Mouse (Mus musculus) liver, adult 2 months (tissue): Measurements from ENCODE around the gene Samd4b.

ENCODE experiments used
- CTCF ChIP-seq: fragments of 200-500 bp; IDR thresholded peaks from 2 replicates; pipeline ENCODE4 v1.5.1; 2011; ENCODE audit warnings: low read depth, low read length, control low read depth
- POLR2A ChIP-seq: fragments of 200-500 bp; IDR thresholded peaks from 2 replicates; pipeline ENCODE4 v1.6.1; 2011; ENCODE audit warnings: low read length, control low read depth; ENCODE audit not compliant: insufficient read depth; ENCODE audit errors: extremely low read depth

DNA sequence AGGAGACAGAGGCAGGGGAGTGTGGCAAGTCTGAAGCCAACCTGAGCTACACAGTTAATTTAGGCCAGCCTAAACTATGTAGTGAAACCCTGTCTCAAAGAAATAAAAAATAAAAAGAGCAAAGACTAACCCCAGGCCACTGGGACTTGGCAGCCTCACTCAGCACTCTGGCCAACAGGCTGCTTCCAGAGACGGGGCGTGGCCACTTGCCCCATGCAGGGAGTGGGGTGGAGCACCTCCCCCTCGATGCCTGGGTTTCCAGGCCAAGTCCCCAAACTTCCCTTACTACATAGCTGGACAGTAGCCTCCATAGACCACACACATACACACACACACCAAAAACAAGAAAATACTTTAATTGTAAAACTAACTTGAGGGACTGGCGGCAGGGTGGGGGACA lies 39.5 kb downstream of the Samd4b start:
- TF ChIP-seq POLR2A: no peak
- no peak for TF ChIP-seq CTCF
